17 mouse cellular contexts compared by ENCODE assay signal in genomic region chr9:50533791-50534190, GRCm38 (mm10). TPM values are rescaled to one million over a fixed set of nuclear protein-coding genes. Genes with fewer than 3 reads are reported as not detected.
DNase-seq lines count a peak whose midpoint lies in the region; ATAC-seq and TF ChIP-seq lines count a peak whose summit lies in the region.
"Had no signal": no experiment of that assay in that cellular context is flagged by ENCODE, and none has a peak within 500 bp of the region (broad histone marks: within the 10 kb centered on the region; RNA-seq: fewer than 3 reads in every experiment).

No protein-coding gene starts in this region.

- H3K4me2 ChIP-seq in liver, embryonic 14.5 days (ENCODE audit: low read depth) = peak overlapping the region; percentile 47
- H3K4me2 ChIP-seq: neural tube, embryonic 15.5 days had no signal

- H3K36me3 ChIP-seq in liver, embryonic 14.5 days (replicated peaks; ENCODE audit: control insufficient read depth, insufficient read depth, low read depth) = no peaks in the 10 kb centered on the region
- H3K36me3 ChIP-seq in splenic B cell, adult 2 months (ENCODE audit: control insufficient read depth, insufficient read depth, low read length, poor library complexity, severe bottlenecking) = no peaks in the 10 kb centered on the region
- H3K36me3 ChIP-seq: G1E; neural tube, embryonic 15.5 days had no signal

- peak; percentile 2 to 55 for DNase-seq in spleen, postnatal 4 days (ENCODE audit: low spot score in 2 of 2)
- DNase-seq in spleen, adult 18-20 months = no peak
- peak; percentile 40 for DNase-seq in adipocyte (ENCODE audit: low spot score)
- no peak for DNase-seq in liver, embryonic 14.5 days (ENCODE audit: low read depth in 3 of 3, low spot score in 3 of 3)
- DNase-seq in splenic B cell, adult 2 months (ENCODE audit: low read depth, low spot score) = peak; percentile 57
- no peak for DNase-seq in heart, adult 8-10 months (ENCODE audit: low spot score)
- DNase-seq in adrenal gland, adult 8-10 months = no peak
- DNase-seq in thymus, postnatal 14 days = no peak
- DNase-seq: left cerebral cortex, postnatal 4 days had no signal

- no peak overlapping the region for H3K9ac ChIP-seq in liver, embryonic 14.5 days (replicated peaks)
- H3K9ac ChIP-seq: neural tube, embryonic 15.5 days had no signal

- no peaks in the 10 kb centered on the region for H3K9me3 ChIP-seq in liver, embryonic 14.5 days (ENCODE audit: control insufficient read depth, low read length)
- H3K9me3 ChIP-seq: G1E; neural tube, embryonic 15.5 days had no signal

- no peak for TF ChIP-seq CTCF in liver, embryonic 14.5 days (IDR thresholded peaks at IDR 0.05; ENCODE audit: low read depth)

- TF ChIP-seq EP300 in liver, embryonic 14.5 days (IDR thresholded peaks at IDR 0.05; ENCODE audit: low read depth) = no peak

- H3K4me3 ChIP-seq in liver, embryonic 14.5 days (ENCODE audit: insufficient read depth in 1 of 2, low read depth in 2 of 2, low read length in 2 of 2) = no peak overlapping the region
- H3K4me3 ChIP-seq: neural tube, embryonic 15.5 days had no signal

- no peak overlapping the region for H3K27ac ChIP-seq in liver, embryonic 14.5 days
- H3K27ac ChIP-seq: neural tube, embryonic 15.5 days had no signal

- H3K4me1 ChIP-seq in liver, embryonic 14.5 days (replicated peaks; ENCODE audit: control insufficient read depth in 2 of 2, insufficient read depth in 2 of 2, low read length in 1 of 2) = peaks cover 0 to 8% of the 10 kb centered on the region in 2 experiments; a peak in 2 of 4 replicates
- H3K4me1 ChIP-seq: neural tube, embryonic 15.5 days had no signal

- WGBS in liver, embryonic 14.5 days (ENCODE audit: insufficient replicate concordance) = 59% methylated on average over 3 of the region's 3 CpGs

- H3K27me3 ChIP-seq in liver, embryonic 14.5 days (ENCODE audit: control insufficient read depth, insufficient read depth, low read length) = no peaks in the 10 kb centered on the region
- no peaks in the 10 kb centered on the region for H3K27me3 ChIP-seq in splenic B cell, adult 2 months (ENCODE audit: control insufficient read depth, insufficient read depth, low read length, poor library complexity, severe bottlenecking)
- H3K27me3 ChIP-seq: neural tube, embryonic 15.5 days had no signal

- ATAC-seq in liver, embryonic 14.5 days (ENCODE audit: insufficient read depth) = no peak
- ATAC-seq: hindbrain, embryonic 16.5 days; midbrain, embryonic 16.5 days had no signal

RNA-seq across cellular contexts. Expression of gene Pts, which starts 5.3 kb away (rescaled TPM):
- 16.0 and 23.7 TPM in 2 replicates for polyA plus RNA-seq in liver, embryonic 14.5 days (2012; rRNA removed)
- polyA plus RNA-seq in liver, embryonic 14.5 days (2014; fragmentation: Nextera tagmentation; extraction: Ambion mirVana) = 32.7 and 34.4 TPM in 2 replicates
- 10 to 100 TPM; 30.9 to 41.7 (median 36.7) TPM for total RNA-seq in heart, adult 8-10 months (2022)
- 10 to 100 TPM; 54.1 to 70.2 (median 63.4) TPM for total RNA-seq in adrenal gland, adult 8-10 months (2022)

RNA-seq across cellular contexts. Expression of gene Il18, which starts 20.8 kb away (rescaled TPM):
- polyA plus RNA-seq in liver, embryonic 14.5 days (2012; rRNA removed) = 3.0 and 4.9 TPM in 2 replicates
- polyA plus RNA-seq in liver, embryonic 14.5 days (2014; fragmentation: Nextera tagmentation; extraction: Ambion mirVana) = 8.1 and 9.7 TPM in 2 replicates
- 1 to 10 TPM in 3 of 4 experiments, under 1 TPM in 1; 0.54 to 2.0 (median 1.5) TPM for total RNA-seq in heart, adult 8-10 months (2022)
- total RNA-seq in adrenal gland, adult 8-10 months (2022) = 1 to 10 TPM; 5.5 to 9.1 (median 7.3) TPM
- total RNA-seq: G1E had no signal
- polyA plus RNA-seq: G1E had no signal

RNA-seq across cellular contexts. Expression of gene Bco2, which starts 21.2 kb away (rescaled TPM):
- polyA plus RNA-seq in liver, embryonic 14.5 days (2012; rRNA removed) = 0.12 and 0.28 TPM in 2 replicates
- polyA plus RNA-seq in liver, embryonic 14.5 days (2014; fragmentation: Nextera tagmentation; extraction: Ambion mirVana) = 0.33 and 0.58 TPM in 2 replicates
- under 1 TPM; 0.24 to 0.50 (median 0.45) TPM for total RNA-seq in heart, adult 8-10 months (2022)
- total RNA-seq in adrenal gland, adult 8-10 months (2022) = 1 to 10 TPM; 4.8 to 7.0 (median 5.6) TPM
- polyA plus RNA-seq: G1E had no signal

RNA-seq across cellular contexts. Expression of gene Tex12, which starts 27.3 kb away (rescaled TPM):
- not detected in 2 replicates for polyA plus RNA-seq in liver, embryonic 14.5 days (2012; rRNA removed)
- not detected in 2 replicates for polyA plus RNA-seq in liver, embryonic 14.5 days (2014; fragmentation: Nextera tagmentation; extraction: Ambion mirVana)
- not detected for total RNA-seq in heart, adult 8-10 months (2022)
- not detected for total RNA-seq in adrenal gland, adult 8-10 months (2022)
- total RNA-seq: adrenal gland, adult 18-20 months; G1E; gastrocnemius, adult 8-10 months; left cerebral cortex, postnatal 4 days had no signal
- polyA plus RNA-seq: G1E; heart, embryonic 16.5 days; lung, embryonic 16.5 days had no signal

RNA-seq across cellular contexts. Expression of gene Plet1, which starts 39.5 kb away (rescaled TPM):
- 0.11 and 0.17 TPM in 2 replicates for polyA plus RNA-seq in liver, embryonic 14.5 days (2012; rRNA removed)
- 0.10 and 0.15 TPM in 2 replicates for polyA plus RNA-seq in liver, embryonic 14.5 days (2014; fragmentation: Nextera tagmentation; extraction: Ambion mirVana)
- 1 to 10 TPM in 3 of 4 experiments, under 1 TPM in 1; 0.87 to 2.5 (median 1.8) TPM for total RNA-seq in heart, adult 8-10 months (2022)
- under 1 TPM in 2 of 4 experiments, not detected in 2; 0.28 to 0.35 TPM for total RNA-seq in adrenal gland, adult 8-10 months (2022)
- total RNA-seq: G1E; left cerebral cortex, postnatal 4 days had no signal

Comparison
In these comparisons a context has a peak if more than half of its experiments do, and no peak if none do; other contexts are left out.
1. DNase-seq: peak in spleen, postnatal 4 days (2 of 2), adipocyte (single experiment) and splenic B cell, adult 2 months (single experiment); none in spleen, adult 18-20 months (0 of 2), liver, embryonic 14.5 days (0 of 3), heart, adult 8-10 months (single experiment), adrenal gland, adult 8-10 months (single experiment) and thymus, postnatal 14 days (single experiment).